Mouse (Mus musculus) forebrain, embryonic 14.5 days (tissue): Measurements from ENCODE around the gene Nbeal2. TPM values are rescaled to one million over a fixed set of nuclear protein-coding genes. Genes with fewer than 3 reads are reported as not detected.

Experiments
- ATAC-seq: fragments of 200-750 bp; cut with Nextera tagmentation; 2 replicates; pipeline ENCODE4 v1.8.0; 2017; ENCODE audit warnings: mild to moderate bottlenecking, moderate library complexity
- DNase-seq: peaks from one replicate; pipeline ENCODE4 v3.0.0-alpha.2; 2015; ENCODE audit warnings: low spot score
- H3K27ac ChIP-seq: fragments of 300-500 bp; sonication (generic); 2 replicates; pipeline ENCODE4 v1.5.1; 2014; ENCODE audit warnings: low read depth, mild to moderate bottlenecking, control low read depth, low read length, moderate library complexity
- H3K27me3 ChIP-seq: fragments of 300-500 bp; sonication (generic); replicated peaks from 2 replicates; pipeline ENCODE4 v1.6.1; 2014; ENCODE audit warnings: low read length, control low read depth, mixed read lengths; ENCODE audit not compliant: control insufficient read depth, insufficient read depth
- H3K36me3 ChIP-seq: fragments of 300-500 bp; sonication (generic); 2 replicates; pipeline ENCODE4 v1.6.1; 2014; ENCODE audit warnings: low read length, control low read depth; ENCODE audit not compliant: control insufficient read depth, insufficient read depth
- H3K4me1 ChIP-seq: fragments of 300-500 bp; sonication (generic); 2 replicates; pipeline ENCODE4 v1.6.1; 2014; ENCODE audit warnings: antibody characterized with exemption, low read length, control low read depth; ENCODE audit not compliant: control insufficient read depth, insufficient read depth
- H3K4me2 ChIP-seq: fragments of 300-500 bp; sonication (generic); 2 replicates; pipeline ENCODE4 v1.6.1; 2014; ENCODE audit warnings: mild to moderate bottlenecking, control low read depth, low read length
- H3K4me3 ChIP-seq: fragments of 300-500 bp; sonication (generic); 2 replicates; pipeline ENCODE4 v1.5.1; 2014; ENCODE audit warnings: low read depth, low read length, control low read depth
- H3K9ac ChIP-seq: fragments of 300-500 bp; sonication (generic); 2 replicates; pipeline ENCODE4 v1.6.1; 2014; ENCODE audit warnings: mild to moderate bottlenecking, low read length, control low read depth, moderate library complexity
- H3K9me3 ChIP-seq: fragments of 300-500 bp; sonication (generic); replicated peaks from 2 replicates; pipeline ENCODE4 v1.6.1; 2016; ENCODE audit warnings: low read length, control low read depth, mixed read lengths; ENCODE audit not compliant: control insufficient read depth
- WGBS: fragments of 180-500 bp; shearing (Covaris S2); extraction: QIAGEN DNeasy Blood & Tissue Kit; methylation state at CpG from one replicate; pipeline ENCODE4 v1.1.7; 2014; 5-methylcytosine and 5-hydroxymethylcytosine counted together
- polyA plus RNA-seq: library from polyadenylated mRNA; unstranded; fragments of >200 nt; fragmentation: Nextera tagmentation; extraction: Ambion mirVana; gene quantifications from 2 replicates; pipeline ENCODE4 v1.2.1, GENCODE M21; 2014

Gene Nbeal2
- polyA plus RNA-seq, 1 experiment from 2014 or later: 0.86 TPM

DNA sequence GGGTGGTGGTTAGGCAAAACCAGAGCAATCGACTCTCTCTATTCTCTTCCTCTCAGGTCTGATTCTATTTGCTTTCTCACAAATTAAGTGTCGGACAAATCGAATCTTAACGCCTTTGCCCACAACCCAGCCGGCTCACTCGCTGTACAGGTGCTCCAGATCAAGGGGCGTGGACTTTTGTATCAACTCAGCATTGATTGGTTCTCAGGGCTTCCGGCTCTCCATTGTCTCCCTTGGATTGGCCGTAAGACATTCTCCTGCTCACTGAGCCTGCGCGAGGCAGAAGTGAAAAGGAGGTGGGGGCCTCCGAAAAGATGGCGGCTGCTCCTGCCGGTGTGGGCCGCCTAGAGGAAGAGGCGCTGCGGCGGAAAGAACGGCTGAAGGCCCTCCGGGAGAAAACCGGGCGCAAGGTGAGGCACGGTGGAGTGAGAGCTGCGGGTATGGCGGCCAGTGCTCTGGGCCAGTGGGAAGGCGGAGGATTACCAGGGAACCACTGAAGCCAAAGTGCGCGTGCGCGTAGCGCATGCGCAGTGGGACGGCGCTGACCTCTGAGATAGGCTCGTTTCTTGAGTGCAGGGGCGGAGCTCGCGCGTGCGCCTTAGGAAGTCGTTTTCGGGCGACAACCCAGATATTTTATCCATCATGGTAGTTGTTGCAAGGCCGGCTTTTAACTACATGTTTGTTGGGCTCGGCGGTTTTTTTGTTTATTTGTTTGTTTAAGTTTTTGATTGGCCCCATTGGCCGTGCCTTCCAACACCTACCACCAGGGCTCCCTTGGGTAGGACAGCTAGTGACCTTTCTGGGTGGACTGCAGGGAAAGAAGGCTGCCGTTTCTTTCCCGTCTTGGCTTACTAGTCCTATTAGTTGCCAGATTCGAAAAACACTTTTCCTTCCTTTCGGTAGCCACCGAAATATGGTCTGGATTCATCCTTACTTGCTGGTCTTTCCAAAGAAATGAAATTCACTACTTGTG lies 2.6 kb upstream of the Nbeal2 start, which contains the start of gene Ccdc12:
Gene Ccdc12 (plus strand): TSS at position 255 of the 973 bp plus-strand sequence.
- DNase-seq (peak; percentile 99), ATAC-seq (peak; percentile 98)
- Histone ChIP-seq H3K27ac (peak within 1 kb of the TSS; percentile 94), H3K36me3 (peaks cover 7% of the 10 kb centered on the region; the same call in 1 of the 2 replicates), H3K4me2 (peak within 1 kb of the TSS; percentile 73), H3K9ac (peak within 1 kb of the TSS; percentile 81), H3K4me3 (peak within 1 kb of the TSS; percentile 61), H3K9me3 (no peaks in the 10 kb centered on the region), H3K4me1 (peaks cover 28% of the 10 kb centered on the region), H3K27me3 (no peaks in the 10 kb centered on the region)
- under 1% methylated on average over 52 of the region's 52 CpGs for WGBS

DNA sequence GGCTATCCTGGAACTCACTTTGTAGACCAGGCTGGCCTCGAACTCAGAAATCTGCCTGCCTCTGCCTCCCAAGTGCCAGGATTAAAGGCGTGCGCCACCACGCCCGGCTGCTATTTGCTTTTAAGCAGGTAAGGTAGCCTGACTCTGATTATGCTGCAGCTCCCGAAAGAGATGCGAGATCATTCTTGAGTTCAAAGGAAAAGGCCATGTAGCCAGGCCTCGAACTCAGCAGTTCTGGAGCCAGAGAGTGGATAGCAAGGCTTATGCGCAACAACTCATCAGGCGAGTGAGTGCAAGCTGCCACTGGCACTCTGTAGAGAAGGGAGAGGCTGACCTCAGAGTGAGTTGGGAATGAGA lies 1.7 kb upstream of the Nbeal2 start:
- Histone ChIP-seq H3K4me2 (peak overlapping the region; percentile 71), H3K27ac (peak overlapping the region; percentile 94), H3K27me3 (no peaks in the 10 kb centered on the region), H3K4me1 (peaks cover 28% of the 10 kb centered on the region), H3K9ac (peak overlapping the region; percentile 81), H3K4me3 (peak overlapping the region; percentile 61), H3K9me3 (no peaks in the 10 kb centered on the region), H3K36me3 (peaks cover 7% of the 10 kb centered on the region; the same call in 1 of the 2 replicates)
- 80% methylated on average over 10 of the region's 10 CpGs for WGBS
- ATAC-seq (no peak), DNase-seq (no peak)

DNA sequence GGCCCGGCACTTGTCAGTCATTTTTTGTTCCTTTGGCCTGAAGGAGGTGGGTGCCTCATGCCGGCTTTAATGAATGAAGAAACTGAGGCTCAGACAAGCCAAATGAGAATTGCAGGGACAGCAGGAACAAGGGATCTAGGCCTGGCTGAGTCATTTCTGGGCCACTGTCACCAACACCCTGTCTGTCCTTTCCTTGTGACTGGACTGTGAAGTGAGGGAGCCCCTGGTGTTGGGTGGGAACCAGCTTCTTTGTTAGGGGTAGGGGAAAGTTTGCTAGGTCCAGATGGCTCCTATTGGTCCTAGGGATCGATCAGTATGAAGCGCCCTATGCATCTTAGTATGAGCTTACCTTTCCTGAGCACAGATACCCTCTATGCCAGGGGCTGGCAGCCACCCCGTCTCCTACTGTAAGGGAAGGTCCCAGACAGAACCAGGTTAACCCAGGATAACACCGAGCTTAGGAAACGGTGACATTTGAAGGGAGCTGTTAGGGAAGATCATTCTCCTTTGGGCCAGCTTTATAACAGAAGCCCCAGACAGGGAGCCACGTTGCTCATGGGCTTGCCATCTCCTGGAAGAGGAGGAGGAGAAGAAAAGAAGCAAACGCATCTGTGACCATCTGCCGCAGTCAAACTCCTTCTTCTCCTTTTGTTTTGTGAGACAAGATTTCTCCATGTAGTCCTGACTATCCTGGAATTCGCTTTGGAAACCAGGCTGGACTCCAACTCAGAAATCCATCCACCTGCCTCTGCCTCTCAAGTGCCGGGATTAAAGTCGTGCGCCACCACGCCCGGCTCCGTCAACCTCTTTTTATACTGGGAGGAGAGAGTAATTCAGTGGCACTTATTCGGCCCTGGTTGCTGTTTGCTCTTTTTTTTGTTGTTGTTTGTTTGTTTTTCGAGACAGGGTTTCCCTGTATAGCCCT lies 1.0 kb upstream of the Nbeal2 start:
- ATAC-seq (no peak), DNase-seq (no peak)
- H3K27me3 ChIP-seq: no peaks in the 10 kb centered on the region
- H3K4me1 ChIP-seq: peaks cover 31% of the 10 kb centered on the region
- no peak overlapping the region for H3K9ac ChIP-seq
- H3K4me2 ChIP-seq: peak overlapping the region; percentile 99
- no peak overlapping the region for H3K27ac ChIP-seq
- 82% methylated on average over 19 of the region's 19 CpGs for WGBS
- no peaks in the 10 kb centered on the region for H3K9me3 ChIP-seq
- H3K36me3 ChIP-seq: peaks cover 7% of the 10 kb centered on the region; the same call in 1 of the 2 replicates
- H3K4me3 ChIP-seq: no peak overlapping the region

DNA sequence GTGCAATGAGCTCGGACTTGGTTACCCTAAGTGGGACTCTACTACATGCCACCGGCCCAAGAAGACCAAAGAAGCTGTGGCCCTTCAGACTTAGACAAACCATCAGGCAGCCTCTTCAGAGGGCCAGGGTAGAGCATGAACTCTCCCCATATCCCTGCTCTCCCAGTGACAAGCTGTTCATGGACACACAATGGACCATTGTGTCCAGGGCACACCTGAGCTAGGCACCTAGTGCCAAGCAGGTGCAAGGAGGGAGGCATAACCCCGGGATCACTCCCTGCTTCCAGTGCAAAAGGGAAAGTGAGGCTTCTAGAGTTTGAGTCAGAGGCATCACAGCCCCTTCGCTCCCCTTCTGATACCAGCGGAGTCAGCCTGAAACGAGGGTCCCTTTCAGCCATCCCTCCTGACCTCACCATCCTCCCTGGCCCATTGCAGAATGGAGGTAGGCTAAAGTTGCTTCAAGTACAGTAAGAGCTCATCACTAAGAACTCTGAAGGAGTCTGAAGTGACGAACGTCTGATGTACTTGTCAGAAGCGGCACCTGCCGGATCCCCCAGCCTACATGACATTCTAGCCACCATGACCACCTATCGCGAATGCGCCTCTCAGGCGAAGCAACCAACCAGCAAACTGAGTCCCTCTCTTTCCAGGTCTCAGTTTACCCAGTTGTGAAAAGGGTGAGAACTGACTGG lies 852 bp downstream of the Nbeal2 start:
- Histone ChIP-seq H3K4me1 (peaks cover 37% of the 10 kb centered on the region), H3K9me3 (no peaks in the 10 kb centered on the region), H3K9ac (peak overlapping the region; percentile 73), H3K27me3 (no peaks in the 10 kb centered on the region), H3K4me3 (peak overlapping the region; percentile 62), H3K27ac (no peak overlapping the region), H3K36me3 (no peaks in the 10 kb centered on the region), H3K4me2 (peak overlapping the region; percentile 99)
- no peak for DNase-seq
- 18% methylated on average over 14 of the region's 14 CpGs for WGBS
- no peak for ATAC-seq

DNA sequence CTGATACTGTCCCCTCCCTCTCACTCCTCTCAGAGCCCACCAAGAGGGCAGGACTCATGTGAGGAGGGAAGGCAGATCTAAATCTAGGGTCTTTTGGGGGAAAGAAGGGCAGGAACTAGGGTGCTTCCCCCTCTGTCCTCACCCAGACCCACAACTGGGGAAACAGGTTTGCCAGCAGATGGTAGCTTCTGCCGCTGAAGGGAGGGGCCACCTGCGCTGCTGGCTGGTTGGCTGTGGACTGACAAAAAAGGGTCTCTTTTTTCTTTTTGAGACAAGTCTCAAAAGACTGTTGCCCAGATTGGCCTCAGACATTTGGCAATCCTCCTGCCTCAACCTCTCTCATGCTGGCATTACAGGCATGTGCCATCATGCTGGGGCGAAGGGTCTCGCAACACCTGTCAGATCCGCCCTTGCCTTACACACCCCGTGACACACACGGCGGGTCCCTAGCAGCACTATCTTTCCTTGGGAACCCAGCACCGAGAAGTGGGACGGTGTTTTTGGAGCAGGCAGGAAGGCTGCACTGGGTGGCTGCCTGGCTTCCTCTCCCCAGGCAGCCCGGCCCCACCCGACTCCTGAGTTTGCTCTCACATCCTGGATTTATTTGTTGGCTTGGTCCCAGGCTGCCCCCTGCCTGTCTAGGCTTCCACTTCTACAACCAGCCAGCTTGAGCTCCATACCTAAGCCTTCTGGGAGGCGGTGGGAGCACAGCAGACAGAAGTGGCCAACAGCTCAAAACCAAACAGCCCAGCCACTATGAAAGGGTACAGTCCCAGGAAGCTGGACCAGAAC lies 1.8 kb downstream of the Nbeal2 start:
- Histone ChIP-seq H3K27me3 (no peaks in the 10 kb centered on the region), H3K4me3 (no peak overlapping the region), H3K4me2 (peak overlapping the region; percentile 99), H3K4me1 (peaks cover 34% of the 10 kb centered on the region), H3K36me3 (no peaks in the 10 kb centered on the region), H3K27ac (no peak overlapping the region), H3K9ac (no peak overlapping the region), H3K9me3 (no peaks in the 10 kb centered on the region)
- no peak for DNase-seq
- WGBS: 35% methylated on average over 13 of the region's 13 CpGs
- no peak for ATAC-seq

DNA sequence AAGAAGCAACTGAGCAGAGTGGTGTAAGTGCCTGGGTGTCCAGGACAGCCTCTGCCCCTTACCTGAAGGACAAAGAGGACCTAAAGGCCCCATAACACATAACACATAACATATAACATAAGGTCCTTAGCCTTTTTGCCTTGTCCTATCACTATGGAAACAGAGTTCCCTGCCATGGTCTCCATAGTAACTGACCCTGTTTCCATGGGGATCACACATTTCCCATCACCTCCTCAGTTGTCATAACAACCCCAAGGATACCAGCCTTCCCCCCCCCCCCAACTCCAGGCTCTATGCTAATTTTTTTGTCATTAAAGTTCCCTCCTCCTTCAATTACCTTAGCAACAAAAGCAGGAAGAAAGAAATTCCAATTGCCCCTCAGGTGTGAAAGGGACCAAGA lies 4.2 kb downstream of the Nbeal2 start:
- Histone ChIP-seq H3K36me3 (no peaks in the 10 kb centered on the region), H3K4me1 (peaks cover 29% of the 10 kb centered on the region), H3K27ac (peak overlapping the region; percentile 56), H3K9me3 (no peaks in the 10 kb centered on the region), H3K4me3 (no peak overlapping the region), H3K27me3 (no peaks in the 10 kb centered on the region), H3K9ac (no peak overlapping the region), H3K4me2 (no peak overlapping the region)
- DNase-seq: peak; percentile 73
- ATAC-seq: no peak

DNA sequence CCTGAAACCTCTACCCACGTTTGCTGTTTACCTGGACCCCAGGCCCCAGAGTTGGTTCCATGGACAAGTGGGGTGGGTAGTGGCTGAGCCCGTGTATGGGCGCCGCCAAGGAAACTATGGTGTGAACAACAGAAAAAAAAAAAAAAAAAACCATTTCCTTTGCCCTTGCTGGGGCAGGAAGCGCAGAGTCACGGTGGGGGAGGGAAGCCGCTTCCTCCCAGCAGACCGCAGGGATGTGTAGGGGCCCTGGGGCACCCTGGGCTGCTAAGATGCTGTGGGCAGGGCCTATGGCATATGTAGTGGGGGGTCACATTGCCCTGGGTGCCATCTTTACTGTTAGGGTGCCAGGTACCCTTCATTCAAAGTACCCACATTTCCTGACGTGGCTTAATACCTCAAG lies 8.7 kb downstream of the Nbeal2 start:
- DNase-seq (no peak), ATAC-seq (no peak)
- Histone ChIP-seq H3K27me3 (no peaks in the 10 kb centered on the region), H3K4me3 (no peak overlapping the region), H3K9ac (no peak overlapping the region), H3K36me3 (no peaks in the 10 kb centered on the region), H3K4me1 (0 out of 2 replicates have a peak, but pooled peaks cover 7% of the 10 kb centered on the region), H3K27ac (no peak overlapping the region), H3K9me3 (no peaks in the 10 kb centered on the region), H3K4me2 (no peak overlapping the region)
- 89% methylated on average over 9 of the region's 9 CpGs for WGBS

DNA sequence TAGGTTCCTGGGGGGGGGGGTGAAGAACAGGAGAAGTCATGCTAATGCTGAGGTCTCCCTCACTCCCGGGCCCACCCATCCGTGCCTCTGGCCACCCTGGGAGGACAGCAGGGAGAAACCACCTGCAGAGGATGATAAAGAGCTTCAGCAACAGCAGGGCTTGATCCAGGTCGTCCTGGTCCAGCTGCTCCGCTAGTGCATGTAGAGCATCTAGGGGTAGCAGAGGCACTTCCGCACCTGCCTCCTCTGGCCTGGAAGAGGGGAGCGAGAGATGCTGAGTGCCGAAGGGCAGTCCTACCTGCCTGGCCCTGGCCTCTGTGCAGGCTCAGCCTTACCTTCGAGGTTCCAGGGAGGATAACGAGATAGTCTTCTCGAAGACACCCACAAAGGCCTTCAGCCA lies 9.7 kb downstream of the Nbeal2 start:
- Histone ChIP-seq H3K9me3 (no peaks in the 10 kb centered on the region), H3K27me3 (no peaks in the 10 kb centered on the region), H3K4me1 (0 out of 2 replicates have a peak, but pooled peaks cover 2% of the 10 kb centered on the region), H3K4me3 (no peak overlapping the region), H3K9ac (no peak overlapping the region), H3K4me2 (no peak overlapping the region), H3K27ac (no peak overlapping the region), H3K36me3 (no peaks in the 10 kb centered on the region)
- DNase-seq: no peak
- 77% methylated on average over 10 of the region's 10 CpGs for whole genome bisulfite sequencing
- ATAC-seq: no peak
